18 mouse cellular contexts compared by ENCODE assay signal in genomic region chr9:68782604-68783003, GRCm38 (mm10).
DNase-seq lines count a peak whose midpoint lies in the region; TF ChIP-seq lines count a peak whose summit lies in the region.
"Had no signal": no experiment of that assay in that cellular context is flagged by ENCODE, and none has a peak within 500 bp of the region (broad histone marks: within the 10 kb centered on the region; RNA-seq: fewer than 3 reads in every experiment).

No protein-coding gene starts in this region.

- WGBS in heart, embryonic 10.5 days, result 63% methylated on average over 5 of the region's 5 CpGs

- H3K4me3 ChIP-seq in heart, embryonic 10.5 days, result no peak overlapping the region
- H3K4me3 ChIP-seq in layer of hippocampus, adult 2 months, result no peak overlapping the region
- H3K4me3 ChIP-seq: embryonic facial prominence, embryonic 13.5 days; forebrain, embryonic 13.5 days; heart, adult 2 months; hindbrain, embryonic 13.5 days; intestine, embryonic 15.5 days had no signal

- H3K27ac ChIP-seq in heart, embryonic 10.5 days, result 0 out of 2 replicates have a peak overlapping the region, but pooled peaks have one; percentile 17
- no peak overlapping the region for H3K27ac ChIP-seq in layer of hippocampus, adult 2 months
- H3K27ac ChIP-seq: embryonic facial prominence, embryonic 13.5 days; forebrain, embryonic 13.5 days; hindbrain, embryonic 13.5 days; hindbrain, postnatal 0 days; intestine, embryonic 15.5 days had no signal

- no peaks in the 10 kb centered on the region for H3K9me3 ChIP-seq in heart, embryonic 10.5 days
- H3K9me3 ChIP-seq: embryonic facial prominence, embryonic 13.5 days; forebrain, embryonic 13.5 days; hindbrain, embryonic 13.5 days; intestine, embryonic 15.5 days had no signal

- no peak for TF ChIP-seq CTCF in layer of hippocampus, adult 2 months (conservative IDR thresholded peaks at IDR 0.05)

- no peaks in the 10 kb centered on the region for H3K27me3 ChIP-seq in heart, embryonic 10.5 days (ENCODE audit: insufficient read depth, poor library complexity, severe bottlenecking)
- H3K27me3 ChIP-seq: embryonic facial prominence, embryonic 13.5 days; forebrain, embryonic 13.5 days; hindbrain, embryonic 13.5 days; intestine, embryonic 15.5 days had no signal

- DNase-seq in heart, embryonic 10.5 days (ENCODE audit: low spot score), result no peak
- no peak for DNase-seq in heart, postnatal 10 days
- peak; percentile 13 for DNase-seq in right cerebral cortex, adult 18-20 months
- no peak for DNase-seq in right cerebral cortex, postnatal 25 days
- DNase-seq in fibroblast of lung, adult 2 months (ENCODE audit: low read depth), result peak; percentile 70
- DNase-seq in layer of hippocampus, adult 2 months (ENCODE audit: low spot score in 2 of 2), result no peak
- DNase-seq: adrenal gland, postnatal 10 days; cerebellum, adult 18-20 months; cerebellum, adult 9-11 months; cerebellum, postnatal 36 days; forebrain, postnatal 0 days; kidney, adult 18-20 months had no signal

- intact Hi-C loops in heart, postnatal 10 days (cut with DNase I), result no loop called here

- H3K4me1 ChIP-seq in heart, embryonic 10.5 days, result peaks cover 36% of the 10 kb centered on the region
- H3K4me1 ChIP-seq: intestine, embryonic 15.5 days had no signal

- H3K36me3 ChIP-seq in heart, embryonic 10.5 days, result no peaks in the 10 kb centered on the region
- H3K36me3 ChIP-seq: embryonic facial prominence, embryonic 13.5 days; hindbrain, embryonic 13.5 days; intestine, embryonic 15.5 days had no signal

Comparison
In these comparisons a context has a peak if more than half of its experiments do, and no peak if none do; other contexts are left out.
1. DNase-seq: peak in right cerebral cortex, adult 18-20 months (single experiment) and fibroblast of lung, adult 2 months (single experiment); none in heart, embryonic 10.5 days (single experiment), heart, postnatal 10 days (0 of 2), right cerebral cortex, postnatal 25 days (single experiment) and layer of hippocampus, adult 2 months (0 of 2).